Mouse (Mus musculus) forebrain, embryonic 12.5 days (tissue): ENCODE measurements around the gene Nmt1. TPM values are rescaled to one million over a fixed set of nuclear protein-coding genes. Genes with fewer than 3 reads are reported as not detected.

Source experiments
- ATAC-seq: fragments of 200-750 bp; cut with Nextera tagmentation; 2 replicates; pipeline ENCODE4 v1.8.0; 2017; ENCODE audit warnings: moderate TSS enrichment; ENCODE audit not compliant: low FRiP score
- H3K27ac ChIP-seq: fragments of 300-500 bp; sonication (generic); 2 replicates; pipeline ENCODE4 v1.5.1; 2016; ENCODE audit warnings: mild to moderate bottlenecking
- H3K27me3 ChIP-seq: fragments of 300-500 bp; sonication (generic); 2 replicates; pipeline ENCODE4 v1.6.1; 2016; ENCODE audit warnings: mild to moderate bottlenecking
- H3K36me3 ChIP-seq: fragments of 300-500 bp; sonication (generic); replicated peaks from 2 replicates; pipeline ENCODE4 v1.6.1; 2016; ENCODE audit warnings: mild to moderate bottlenecking
- H3K4me1 ChIP-seq: fragments of 300-500 bp; sonication (generic); 2 replicates; pipeline ENCODE4 v1.6.1; 2016
- H3K4me2 ChIP-seq: fragments of 300-500 bp; sonication (generic); 2 replicates; pipeline ENCODE4 v1.6.1; 2016; ENCODE audit warnings: mild to moderate bottlenecking, moderate library complexity
- H3K4me3 ChIP-seq: fragments of 300-500 bp; sonication (generic); replicated peaks from 2 replicates; pipeline ENCODE4 v1.5.1; 2016; ENCODE audit warnings: mild to moderate bottlenecking
- H3K9ac ChIP-seq: fragments of 300-500 bp; sonication (generic); 2 replicates; pipeline ENCODE4 v1.6.1; 2016; ENCODE audit warnings: mild to moderate bottlenecking
- H3K9me3 ChIP-seq: fragments of 300-500 bp; sonication (generic); 2 replicates; pipeline ENCODE4 v1.6.1; 2016
- WGBS: fragments of 180-500 bp; shearing (Covaris S2); methylation state at CpG from one replicate; pipeline ENCODE4 v1.1.7; 2016; 5-methylcytosine and 5-hydroxymethylcytosine counted together
- polyA plus RNA-seq: library from polyadenylated mRNA; unstranded; fragments of >200 nt; fragmentation: Nextera tagmentation; extraction: Ambion mirVana; gene quantifications from 2 replicates; pipeline ENCODE4 v1.2.1, GENCODE M21; 2016

Gene Nmt1
- polyA plus RNA-seq, 1 experiment from 2014 or later = 56.2 TPM

GRCm38 (mm10) chr11:103096979-103097894 is 69.2 kb downstream of the Nmt1 start:
- 19% methylated on average over 22 of the region's 22 CpGs for WGBS
- Histone ChIP-seq H3K36me3 (no peaks in the 10 kb centered on the region), H3K9ac (no peak overlapping the region), H3K4me3 (no peak overlapping the region), H3K4me2 (peak overlapping the region; percentile 21; the same call in 1 of the 2 replicates), H3K27ac (no peak overlapping the region), H3K9me3 (no peaks in the 10 kb centered on the region), H3K27me3 (peaks cover 54% of the 10 kb centered on the region), H3K4me1 (peaks cover 23% of the 10 kb centered on the region)
- ATAC-seq = no peak

DNA sequence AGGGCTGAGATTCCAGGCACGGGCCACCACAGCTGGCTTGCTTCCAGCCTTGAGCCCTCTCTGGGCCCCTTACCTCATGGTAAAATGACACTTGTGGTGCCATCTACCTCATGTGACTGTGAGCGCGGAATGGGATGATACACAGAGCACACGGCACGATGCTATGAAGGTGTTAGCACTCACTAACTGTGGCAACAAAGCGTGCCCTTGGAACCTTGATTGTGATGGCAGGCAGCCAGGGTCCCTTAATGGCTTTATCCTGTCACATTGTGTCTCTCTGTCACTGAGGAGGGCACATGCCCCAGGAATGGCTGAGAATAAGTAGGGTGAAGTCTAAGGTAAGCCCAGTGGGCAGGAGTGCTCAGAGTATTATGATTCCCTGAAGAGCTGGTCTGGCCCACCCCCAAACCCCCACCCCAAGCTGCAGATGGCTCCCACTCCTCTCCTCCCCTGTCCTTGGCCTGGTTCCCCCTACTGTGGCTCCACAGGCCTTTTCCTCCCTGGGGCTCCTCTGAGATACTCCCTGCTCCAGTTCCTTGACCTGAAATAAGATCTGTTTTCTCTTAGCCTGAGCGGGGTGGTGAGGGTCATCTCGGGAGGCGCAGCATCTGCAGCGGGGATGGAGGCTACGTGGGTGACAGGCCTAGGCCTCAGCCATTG is 70.7 kb downstream of the Nmt1 start:
- peaks cover 33% of the 10 kb centered on the region for H3K4me1 ChIP-seq
- no peak overlapping the region for H3K4me3 ChIP-seq
- no peak overlapping the region for H3K4me2 ChIP-seq
- no peaks in the 10 kb centered on the region for H3K36me3 ChIP-seq
- WGBS = 68% methylated on average over 11 of the region's 11 CpGs
- no peak overlapping the region for H3K9ac ChIP-seq
- no peak overlapping the region for H3K27ac ChIP-seq
- peaks cover 63% of the 10 kb centered on the region for H3K27me3 ChIP-seq
- no peaks in the 10 kb centered on the region for H3K9me3 ChIP-seq
- ATAC-seq = no peak

GRCm38 (mm10) chr11:103099352-103099940 is 71.5 kb downstream of the Nmt1 start:
- Histone ChIP-seq H3K36me3 (no peaks in the 10 kb centered on the region), H3K4me1 (peaks cover 31% of the 10 kb centered on the region), H3K9me3 (no peaks in the 10 kb centered on the region), H3K27me3 (peaks cover 70% of the 10 kb centered on the region), H3K27ac (no peak overlapping the region), H3K4me2 (no peak overlapping the region), H3K9ac (no peak overlapping the region), H3K4me3 (no peak overlapping the region)
- no peak for ATAC-seq
- WGBS = 56% methylated on average over 12 of the region's 12 CpGs

GRCm38 (mm10) chr11:103100361-103100760 is 72.4 kb downstream of the Nmt1 start:
- no peak for ATAC-seq
- no peaks in the 10 kb centered on the region for H3K9me3 ChIP-seq
- no peak overlapping the region for H3K9ac ChIP-seq
- WGBS = 76% methylated on average over 8 of the region's 8 CpGs
- no peaks in the 10 kb centered on the region for H3K36me3 ChIP-seq
- H3K27ac ChIP-seq = no peak overlapping the region
- peaks cover 74% of the 10 kb centered on the region for H3K27me3 ChIP-seq
- H3K4me3 ChIP-seq = no peak overlapping the region
- peaks cover 31% of the 10 kb centered on the region for H3K4me1 ChIP-seq
- H3K4me2 ChIP-seq = no peak overlapping the region

DNA sequence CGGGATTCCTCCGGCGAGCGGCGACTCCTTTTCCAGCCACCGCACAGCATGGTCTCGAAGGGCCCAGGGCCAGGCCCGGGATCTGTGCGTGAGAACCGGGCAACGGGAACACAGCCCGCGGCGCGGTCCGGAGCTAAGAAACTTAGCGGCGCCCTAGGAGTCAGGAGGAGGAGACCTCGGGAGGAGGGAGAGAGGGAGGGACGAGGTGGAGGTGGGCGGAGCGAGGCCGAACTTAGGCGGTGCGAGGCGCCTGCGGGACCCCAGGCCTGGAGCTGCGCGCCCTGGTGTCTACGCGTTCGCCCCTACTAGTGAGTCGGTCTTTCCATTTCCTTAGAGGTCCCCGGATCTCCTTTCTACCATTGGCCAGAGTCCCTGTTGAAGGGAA is 73.5 kb downstream of the Nmt1 start, which contains the start of the genes Plcd3 and Acbd4:
Plcd3 (minus strand) TSS at position 178 of the 385 bp plus-strand sequence.
Acbd4 (plus strand) TSS at position 202 of the 385 bp plus-strand sequence.
- H3K9ac ChIP-seq = peak within 1 kb of the TSS; percentile 54
- H3K4me1 ChIP-seq = peaks cover 31% of the 10 kb centered on the region
- no peak within 1 kb of the TSS for H3K27ac ChIP-seq
- ATAC-seq = peak; percentile 45
- H3K4me2 ChIP-seq = peak within 1 kb of the TSS; percentile 85
- under 1% methylated on average over 34 of the region's 34 CpGs for WGBS
- H3K36me3 ChIP-seq = no peaks in the 10 kb centered on the region
- peak within 1 kb of the TSS; percentile 50 for H3K4me3 ChIP-seq
- H3K27me3 ChIP-seq = peaks cover 75% of the 10 kb centered on the region
- no peaks in the 10 kb centered on the region for H3K9me3 ChIP-seq

GRCm38 (mm10) chr11:103101866-103102501 is 74.0 kb downstream of the Nmt1 start:
- Histone ChIP-seq H3K27ac (no peak overlapping the region), H3K36me3 (no peaks in the 10 kb centered on the region), H3K27me3 (peaks cover 72% of the 10 kb centered on the region), H3K4me3 (peak overlapping the region; percentile 50), H3K4me2 (peak overlapping the region; percentile 85), H3K4me1 (peaks cover 31% of the 10 kb centered on the region), H3K9me3 (no peaks in the 10 kb centered on the region), H3K9ac (peak overlapping the region; percentile 54)
- ATAC-seq = peak; percentile 56; the same call in 1 of the 2 replicates
- 2% methylated on average over 30 of the region's 30 CpGs for WGBS

DNA sequence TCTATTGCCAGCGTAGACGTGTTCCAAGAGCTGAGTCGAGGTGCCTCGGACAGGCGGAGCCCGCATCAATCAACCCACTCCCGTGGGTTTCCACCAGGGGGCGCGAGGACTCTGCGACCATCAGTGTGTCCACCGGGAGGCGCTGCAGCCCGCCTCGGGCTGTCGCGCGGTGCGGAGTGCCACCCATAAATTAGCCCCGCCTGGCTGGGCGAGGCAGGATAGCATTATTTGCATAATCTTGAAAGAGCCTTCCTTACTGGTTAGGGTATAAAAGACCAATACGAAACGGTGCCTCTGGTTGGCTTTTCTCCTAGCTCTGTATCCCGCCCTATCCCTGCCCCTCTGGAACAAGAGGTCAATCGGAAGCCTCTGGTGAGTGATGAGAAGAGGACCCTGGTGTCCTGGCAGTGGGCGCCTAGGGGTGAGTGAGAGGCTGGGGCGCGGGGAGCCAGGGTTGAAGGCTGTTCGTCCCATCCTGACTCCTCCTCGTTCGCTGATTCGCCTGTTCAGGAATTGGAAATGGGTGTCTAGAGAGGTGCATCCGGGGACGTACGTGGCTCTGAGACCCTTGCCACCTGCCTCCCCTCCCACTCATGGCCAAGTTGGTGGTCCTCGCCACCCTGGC is 74.8 kb downstream of the Nmt1 start:
- Histone ChIP-seq H3K4me2 (peak overlapping the region; percentile 85), H3K4me1 (peaks cover 24% of the 10 kb centered on the region), H3K27me3 (peaks cover 66% of the 10 kb centered on the region), H3K36me3 (no peaks in the 10 kb centered on the region), H3K4me3 (peak overlapping the region; percentile 50), H3K27ac (no peak overlapping the region), H3K9me3 (no peaks in the 10 kb centered on the region), H3K9ac (peak overlapping the region; percentile 36; the same call in 1 of the 2 replicates)
- peak; percentile 78 for ATAC-seq
- WGBS = 3% methylated on average over 35 of the region's 35 CpGs

- no peak overlapping the region for H3K27ac ChIP-seq
- peaks cover 24% of the 10 kb centered on the region for H3K4me1 ChIP-seq
- no peaks in the 10 kb centered on the region for H3K9me3 ChIP-seq
- ATAC-seq = no peak
- no peak overlapping the region for H3K9ac ChIP-seq
- H3K27me3 ChIP-seq = peaks cover 61% of the 10 kb centered on the region
- H3K36me3 ChIP-seq = no peaks in the 10 kb centered on the region
- WGBS = 65% methylated on average over 8 of the region's 8 CpGs
- H3K4me2 ChIP-seq = peak overlapping the region; percentile 85
- H3K4me3 ChIP-seq = peak overlapping the region; percentile 50
Measured at GRCm38 (mm10) chr11:103103621-103104020, 75.6 kb downstream of the Nmt1 start.

GRCm38 (mm10) chr11:103104469-103104868 is 76.5 kb downstream of the Nmt1 start:
- no peak overlapping the region for H3K4me3 ChIP-seq
- no peak overlapping the region for H3K27ac ChIP-seq
- no peaks in the 10 kb centered on the region for H3K36me3 ChIP-seq
- H3K4me2 ChIP-seq = no peak overlapping the region
- H3K9ac ChIP-seq = no peak overlapping the region
- H3K4me1 ChIP-seq = peaks cover 24% of the 10 kb centered on the region
- ATAC-seq = no peak
- H3K27me3 ChIP-seq = peaks cover 53% of the 10 kb centered on the region
- 78% methylated on average over 7 of the region's 7 CpGs for WGBS
- no peaks in the 10 kb centered on the region for H3K9me3 ChIP-seq

DNA sequence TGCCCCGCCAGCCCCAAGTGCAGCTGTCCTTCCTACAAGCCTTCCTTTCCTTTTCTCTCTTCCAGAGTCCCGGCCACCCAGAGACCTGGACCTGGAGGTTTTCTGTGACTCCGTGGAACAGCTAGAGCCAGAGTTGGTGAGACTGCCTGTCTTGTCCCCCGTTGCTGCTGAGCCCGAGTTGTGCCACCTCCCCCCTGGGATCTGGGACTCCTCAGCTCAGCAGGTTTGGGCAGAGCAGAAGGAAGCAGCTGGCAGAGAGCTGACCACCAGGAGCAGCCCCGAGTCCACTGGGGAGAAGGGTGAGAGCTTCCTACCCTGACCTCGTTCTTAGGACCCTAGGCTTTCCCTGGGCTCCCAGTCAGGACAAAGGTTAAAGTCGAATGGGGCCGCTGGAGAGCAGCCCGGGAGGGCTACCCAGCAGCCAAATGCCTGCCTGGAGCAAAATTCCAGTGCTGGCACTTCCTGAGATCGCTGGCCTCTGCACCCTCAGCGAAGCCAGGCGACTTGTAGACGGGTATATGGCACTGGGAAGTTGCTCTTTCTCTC is 77.3 kb downstream of the Nmt1 start:
- Histone ChIP-seq H3K36me3 (no peaks in the 10 kb centered on the region), H3K9ac (no peak overlapping the region), H3K4me3 (no peak overlapping the region), H3K27me3 (peaks cover 49% of the 10 kb centered on the region), H3K4me1 (peaks cover 24% of the 10 kb centered on the region), H3K27ac (no peak overlapping the region), H3K4me2 (no peak overlapping the region), H3K9me3 (no peaks in the 10 kb centered on the region)
- WGBS = 58% methylated on average over 14 of the region's 14 CpGs
- ATAC-seq = no peak

DNA sequence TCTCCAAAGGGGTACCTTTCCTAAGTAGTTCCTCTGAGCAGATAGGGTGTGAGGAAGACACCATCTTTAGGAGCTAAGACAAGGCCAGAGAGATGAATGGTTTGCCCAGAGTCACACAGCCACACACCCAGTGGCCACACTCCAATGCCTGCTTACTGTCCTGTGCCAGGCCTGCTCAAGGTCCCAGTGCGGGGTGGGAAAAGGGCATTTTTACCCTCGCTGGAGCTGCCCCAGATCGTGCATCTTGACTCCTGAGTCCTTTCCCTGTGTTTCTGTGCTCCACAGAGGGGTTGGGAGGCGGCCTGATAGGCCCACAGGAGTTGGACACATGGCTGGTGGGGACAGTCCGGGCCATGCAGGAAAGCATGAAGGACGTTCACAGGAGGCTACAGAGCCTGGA is 77.8 kb downstream of the Nmt1 start:
- WGBS = 88% methylated on average over 6 of the region's 6 CpGs
- no peak overlapping the region for H3K4me3 ChIP-seq
- no peak for ATAC-seq
- H3K9me3 ChIP-seq = no peaks in the 10 kb centered on the region
- no peak overlapping the region for H3K27ac ChIP-seq
- peaks cover 24% of the 10 kb centered on the region for H3K4me1 ChIP-seq
- peaks cover 47% of the 10 kb centered on the region for H3K27me3 ChIP-seq
- no peak overlapping the region for H3K9ac ChIP-seq
- no peak overlapping the region for H3K4me2 ChIP-seq
- no peaks in the 10 kb centered on the region for H3K36me3 ChIP-seq
